Mouse (Mus musculus): Measurements from ENCODE around the gene Gna15.

The Gna15 gene

DNA sequence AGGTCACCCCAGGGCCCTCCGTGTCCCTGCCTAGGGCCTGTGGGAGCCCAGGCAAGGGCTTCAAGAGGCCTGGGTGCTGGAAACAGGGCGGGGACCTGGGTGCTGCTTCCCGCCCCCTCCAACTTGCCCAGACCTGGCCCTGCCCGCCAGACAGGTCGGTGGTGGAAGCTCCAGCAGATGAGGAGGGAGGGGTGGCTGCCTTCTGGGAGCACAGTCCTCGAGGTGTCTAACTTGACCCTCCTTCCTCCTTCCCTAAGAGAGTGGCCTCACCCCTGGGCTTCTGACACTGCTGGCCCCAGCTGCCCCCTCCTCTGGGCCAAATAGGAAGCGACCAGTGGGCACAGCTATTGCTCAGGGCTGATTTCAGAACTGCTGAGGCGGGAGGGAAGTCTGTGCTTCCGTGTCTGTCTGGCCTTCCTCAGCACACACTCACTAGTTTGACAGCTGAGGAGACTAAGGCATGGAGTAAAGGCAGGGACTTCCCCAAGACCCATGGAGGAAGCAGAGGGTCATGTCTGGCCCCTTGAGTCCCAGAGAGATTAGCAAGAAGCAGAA, at the start of gene Gna15:
Gna15 (minus strand) TSS at position 175 of the 555 bp plus-strand sequence.
- DNase-seq: peak; percentile 64 to 69

DNA sequence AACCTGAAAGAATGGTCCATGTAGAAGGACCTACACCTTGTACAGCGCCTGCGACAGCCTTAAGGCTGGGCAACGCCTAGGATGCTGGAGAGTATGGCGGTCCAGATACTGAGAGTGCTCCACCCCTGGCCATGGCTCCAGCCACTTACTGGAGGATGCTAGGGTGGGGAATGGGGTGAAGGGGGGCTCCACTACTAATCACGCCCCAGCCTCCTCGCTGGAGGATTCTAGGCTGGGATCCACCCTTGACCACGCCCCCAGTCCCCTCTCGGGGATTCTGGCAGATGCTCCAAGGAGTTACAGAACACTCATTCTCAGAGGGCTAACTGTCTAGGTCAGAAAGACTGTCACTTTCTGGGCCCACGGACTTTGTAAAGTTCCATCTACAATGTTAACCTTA, 49.0 kb upstream of the Gna15 start:
- peak; percentile 55 to 73 for DNase-seq

DNA sequence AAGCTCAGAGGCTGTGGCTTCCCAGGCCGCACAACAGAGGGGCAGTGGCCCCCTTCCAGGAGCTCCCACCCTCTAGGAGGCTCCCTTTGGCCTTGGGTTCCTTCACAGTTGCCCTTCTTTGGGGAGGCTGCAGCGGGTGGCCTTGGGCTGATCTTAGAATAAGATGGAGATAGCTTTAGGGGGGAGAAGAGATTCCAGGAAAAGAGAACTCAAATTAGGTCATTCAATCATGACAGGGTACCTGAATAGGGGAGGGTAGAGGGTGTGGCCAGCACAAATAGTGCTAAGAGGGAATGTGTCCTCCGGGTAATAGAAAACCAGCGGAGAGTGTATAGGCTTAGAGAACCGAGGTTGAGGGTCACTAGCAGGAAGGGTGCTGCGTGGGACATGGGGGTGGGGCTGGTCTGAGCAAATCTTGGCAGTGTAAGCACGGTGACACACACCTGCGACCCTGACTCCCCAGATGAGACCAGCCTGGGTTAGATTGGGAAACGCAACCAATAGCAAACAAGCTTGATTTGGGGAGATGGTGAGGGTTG, 48.2 kb upstream of the Gna15 start:
- DNase-seq: no peak

DNA sequence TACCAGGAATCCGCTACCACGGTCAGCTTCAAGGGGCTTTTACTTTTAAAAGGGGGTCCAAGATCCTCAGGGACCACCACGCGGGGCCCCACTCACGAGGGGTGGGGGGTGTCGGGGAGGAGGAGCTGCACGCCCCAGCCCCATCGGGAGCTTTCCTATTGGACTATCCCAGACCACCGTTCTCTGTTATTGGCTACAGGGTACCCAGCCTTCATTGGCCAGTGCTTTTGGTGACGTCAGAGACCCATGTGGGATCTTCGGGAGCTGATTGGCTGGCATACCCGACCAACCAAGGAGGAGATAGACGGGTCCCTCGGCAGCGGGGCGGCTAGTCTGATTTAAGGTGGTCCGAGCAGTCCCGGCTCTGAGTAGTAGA, 47.5 kb upstream of the Gna15 start:
- DNase-seq: peak; percentile 99

DNA sequence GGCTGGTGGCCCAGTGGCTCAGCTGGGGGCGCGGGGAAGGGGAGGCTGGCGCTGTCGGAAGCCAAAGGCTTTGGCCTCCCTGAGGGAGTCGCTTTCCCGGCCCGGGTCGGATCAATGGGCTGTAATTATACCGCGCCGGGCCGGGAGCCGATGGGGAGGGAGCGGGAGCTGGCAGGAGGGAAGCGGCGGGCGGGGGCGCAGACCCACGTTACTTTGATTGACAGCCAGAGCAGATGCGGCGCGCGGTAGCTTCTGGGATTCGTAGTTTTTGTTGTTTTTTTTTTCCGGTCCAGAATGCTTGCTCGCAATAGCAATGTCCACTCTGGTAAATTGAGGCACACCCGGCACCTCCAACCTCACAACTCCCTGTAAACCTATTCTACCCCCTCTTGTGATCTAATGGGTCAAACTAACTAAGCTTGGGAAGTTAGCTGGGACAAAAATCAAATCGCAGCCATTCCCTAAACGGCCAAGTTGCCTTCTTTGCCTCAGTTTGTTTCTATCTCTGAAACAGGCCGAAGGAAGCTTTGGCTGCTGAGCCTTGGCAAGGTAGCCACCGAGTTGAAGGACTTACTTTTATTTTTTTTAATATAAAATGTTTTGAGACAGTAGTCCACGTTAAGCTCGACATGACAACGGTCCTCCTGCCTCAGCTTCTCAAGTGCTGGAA, 46.9 kb upstream of the Gna15 start:
- peak; percentile 94 to 97 for DNase-seq

DNA sequence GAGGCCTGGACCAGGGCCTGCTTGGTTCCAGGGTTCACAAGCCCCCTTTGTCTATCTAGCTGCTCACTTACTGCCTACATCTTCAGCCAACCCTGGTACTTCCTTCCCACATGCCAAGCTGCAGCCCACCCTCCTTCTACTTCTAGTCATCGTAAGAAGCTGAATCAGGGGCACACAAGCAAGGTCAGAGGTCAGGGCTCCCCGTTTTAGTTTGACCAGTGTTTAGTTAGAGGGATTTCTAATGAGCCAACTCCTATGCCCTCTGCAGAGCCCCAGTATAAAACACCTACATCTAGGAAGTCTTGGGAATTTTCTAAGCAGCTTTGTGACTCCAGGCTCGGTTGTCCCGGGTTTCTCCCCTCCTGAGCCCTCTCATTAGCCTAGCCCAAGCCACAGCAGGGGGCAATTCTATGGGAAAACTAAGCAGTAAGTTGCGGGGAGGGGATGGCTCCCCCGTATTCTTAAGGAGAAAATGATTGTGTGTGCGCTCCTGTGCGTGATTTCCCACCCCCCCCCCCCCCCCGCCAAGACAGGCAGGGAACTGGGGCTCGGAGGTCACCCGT, 46.3 kb upstream of the Gna15 start:
- no peak for DNase-seq

DNA sequence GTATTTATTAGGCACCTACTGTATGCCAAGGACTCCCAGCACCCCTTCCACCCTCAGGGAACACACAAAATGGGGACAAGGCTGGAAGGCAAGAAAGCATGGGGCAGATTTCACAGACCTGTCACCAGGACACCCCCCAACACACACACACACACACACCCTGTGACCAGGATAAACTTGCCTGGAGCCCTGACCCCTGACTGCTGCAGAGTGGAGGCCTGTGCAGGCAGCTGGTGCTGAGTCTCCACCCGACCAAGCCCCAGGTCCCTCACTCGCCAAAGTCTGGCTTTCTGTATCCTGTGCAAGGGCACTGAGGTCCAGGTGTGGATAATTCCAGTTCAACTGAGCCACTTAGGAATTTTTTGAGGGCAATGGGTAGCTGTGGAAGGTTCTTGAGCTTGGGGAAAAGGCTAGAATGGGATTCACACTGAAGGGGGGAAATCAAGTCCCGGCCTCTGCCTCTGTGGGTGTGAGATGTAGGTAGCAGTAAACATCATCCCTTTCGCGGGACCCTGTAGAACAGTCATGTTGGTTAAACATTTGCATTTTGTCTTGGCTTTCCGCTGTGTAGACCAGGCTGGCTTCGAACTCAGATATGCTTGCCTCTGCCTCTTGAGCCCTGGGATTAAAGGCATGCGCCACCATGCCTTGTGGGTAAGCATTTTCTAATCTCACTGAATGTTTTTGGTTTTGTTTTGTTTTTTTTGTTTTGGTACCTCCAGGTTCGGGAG, 45.6 kb upstream of the Gna15 start:
- peak in 1 of 2 experiments; percentile 27 for DNase-seq

DNA sequence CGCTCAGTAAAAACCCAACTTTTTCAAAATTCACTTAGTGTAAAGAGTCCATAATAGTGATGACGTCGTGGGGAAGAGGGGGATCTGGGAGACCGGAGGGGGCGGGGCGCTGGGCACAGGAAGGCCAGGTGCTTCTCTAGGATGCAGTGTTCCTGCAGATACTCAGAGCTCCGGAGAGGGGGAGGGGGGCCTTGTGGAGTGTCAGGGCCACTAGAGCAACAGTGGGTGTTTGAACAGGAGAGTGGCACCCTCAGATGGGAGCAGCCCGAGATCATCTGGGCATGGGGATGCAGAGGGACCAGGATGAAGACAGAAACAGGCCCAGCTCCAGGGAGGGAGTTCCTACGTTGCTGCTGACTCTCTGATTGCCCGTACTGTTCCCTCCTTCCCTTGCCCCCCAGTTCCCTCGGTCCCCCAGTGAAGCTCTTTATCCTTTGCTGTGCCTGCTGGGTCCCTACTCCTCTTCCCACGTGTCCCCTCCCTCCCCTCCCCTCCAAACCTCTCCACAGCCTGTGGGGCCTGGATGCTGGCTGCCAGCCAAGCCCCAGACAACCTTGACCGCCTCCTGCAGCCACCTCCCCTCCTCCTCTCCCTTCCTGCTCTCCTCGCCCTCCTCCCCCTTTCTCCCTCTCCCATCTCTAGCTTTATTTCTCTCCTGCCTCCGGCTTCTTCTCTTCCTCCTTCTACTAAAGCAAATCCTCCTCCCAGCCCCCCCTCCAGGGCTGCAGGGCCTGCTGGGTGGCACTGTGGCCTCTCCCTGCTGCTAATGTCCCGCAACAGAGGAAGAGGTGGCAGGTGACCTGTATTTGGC, 44.6 kb upstream of the Gna15 start:
- peak; percentile 48 to 77 for DNase-seq

DNA sequence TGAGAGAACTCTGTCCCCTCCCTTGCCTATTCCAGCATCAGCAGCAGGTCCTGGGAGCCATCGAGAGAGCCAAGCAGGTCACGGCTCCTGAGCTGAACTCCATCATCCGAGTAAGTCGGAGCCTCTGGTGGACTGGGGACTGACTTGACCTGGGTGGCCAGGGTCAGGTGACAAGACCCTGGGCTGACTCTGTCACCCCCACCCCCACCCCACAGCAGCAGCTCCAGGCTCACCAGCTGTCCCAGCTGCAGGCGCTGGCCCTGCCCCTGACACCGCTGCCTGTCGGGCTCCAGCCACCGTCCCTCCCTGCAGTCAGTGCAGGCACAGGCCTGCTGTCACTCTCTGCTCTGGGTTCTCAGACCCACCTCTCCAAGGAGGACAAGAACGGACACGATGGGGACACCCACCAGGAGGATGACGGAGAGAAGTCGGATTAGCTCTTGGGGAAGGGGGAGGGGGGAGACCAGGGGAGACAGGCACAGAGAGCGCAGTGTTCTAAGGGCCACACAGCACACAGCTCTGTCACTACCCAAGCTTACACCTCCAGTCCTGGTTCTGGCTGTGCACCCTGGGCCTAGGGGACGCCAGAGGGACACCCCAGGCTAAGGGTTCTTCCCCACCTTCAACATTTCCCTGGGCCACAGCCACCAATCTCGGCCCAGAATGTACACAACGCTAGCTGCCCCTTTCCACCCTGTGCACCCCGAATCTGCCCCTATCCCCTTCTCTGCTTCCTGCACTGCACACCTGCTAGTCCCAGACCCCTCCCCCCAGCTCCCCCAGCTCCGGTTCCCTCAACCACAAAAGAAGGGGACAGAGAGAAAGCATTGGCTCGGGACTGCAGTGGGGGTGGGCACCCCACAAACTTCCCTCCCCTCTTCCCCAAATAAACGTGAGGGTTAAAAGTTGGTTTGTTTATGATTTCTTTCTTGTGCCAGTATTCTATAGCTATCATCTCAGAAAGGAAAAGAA, 41.5 kb upstream of the Gna15 start:
- no peak for DNase-seq

DNA sequence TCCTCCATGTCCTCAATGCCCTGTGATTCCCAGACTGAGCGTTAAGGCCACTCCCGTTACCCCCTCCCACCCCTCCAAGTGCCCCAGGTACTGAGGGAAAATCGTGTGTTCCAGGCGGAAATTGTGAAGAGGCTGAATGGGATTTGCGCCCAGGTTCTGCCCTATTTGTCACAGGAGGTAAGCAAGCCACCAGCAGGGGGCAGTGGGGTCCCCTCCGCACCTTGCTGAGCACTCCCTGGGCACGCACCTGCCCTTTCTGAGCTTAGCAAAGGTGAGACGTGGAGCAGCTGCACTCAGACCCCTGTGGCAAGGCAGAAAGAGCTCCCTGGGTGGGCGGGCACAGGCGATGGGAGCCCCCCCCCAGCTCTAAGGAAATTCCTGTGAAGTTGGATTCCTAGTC, 40.7 kb upstream of the Gna15 start:
- peak; percentile 68 to 71 for DNase-seq

DNA sequence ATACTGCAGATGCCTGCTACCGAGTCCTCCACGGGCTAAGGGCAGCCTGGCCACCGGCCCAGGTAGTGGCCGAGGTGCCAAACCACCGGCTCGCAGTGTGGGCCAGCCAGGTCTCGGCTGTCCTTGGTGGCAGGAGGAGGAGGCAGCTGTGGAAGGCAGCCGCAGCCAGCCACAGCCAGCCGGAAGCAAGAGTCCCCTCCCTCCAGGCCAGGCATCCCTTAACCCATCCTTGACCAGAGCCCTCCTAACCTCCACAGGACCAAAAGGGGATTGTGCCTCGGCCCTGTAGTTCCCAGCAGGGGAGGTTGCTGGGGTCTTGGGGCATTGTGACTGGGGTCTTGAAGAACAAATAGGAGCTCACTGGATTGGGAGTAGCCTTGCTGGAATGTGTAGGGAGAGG, 40.2 kb upstream of the Gna15 start:
- DNase-seq: peak; percentile 69 to 82

DNA sequence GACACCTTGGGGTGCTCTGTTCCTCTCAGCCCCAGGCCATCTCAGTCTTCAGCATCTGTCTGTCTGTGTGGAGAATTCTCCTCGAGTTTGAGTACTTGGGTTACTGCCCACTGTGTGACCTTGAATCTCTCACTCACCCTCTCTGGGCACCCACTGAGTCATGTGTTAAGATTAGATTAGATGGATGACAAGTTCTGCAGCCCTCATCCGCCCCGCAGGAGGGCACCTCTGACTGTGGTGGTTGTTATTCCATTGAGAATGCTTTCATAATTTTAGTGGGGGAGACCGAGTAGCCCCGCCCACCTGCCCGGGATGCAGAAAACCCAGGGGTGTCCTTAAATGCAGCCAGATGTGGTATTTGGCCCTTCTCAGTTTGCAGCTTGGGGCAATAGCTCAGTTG, 39.5 kb upstream of the Gna15 start:
- no peak for DNase-seq

DNA sequence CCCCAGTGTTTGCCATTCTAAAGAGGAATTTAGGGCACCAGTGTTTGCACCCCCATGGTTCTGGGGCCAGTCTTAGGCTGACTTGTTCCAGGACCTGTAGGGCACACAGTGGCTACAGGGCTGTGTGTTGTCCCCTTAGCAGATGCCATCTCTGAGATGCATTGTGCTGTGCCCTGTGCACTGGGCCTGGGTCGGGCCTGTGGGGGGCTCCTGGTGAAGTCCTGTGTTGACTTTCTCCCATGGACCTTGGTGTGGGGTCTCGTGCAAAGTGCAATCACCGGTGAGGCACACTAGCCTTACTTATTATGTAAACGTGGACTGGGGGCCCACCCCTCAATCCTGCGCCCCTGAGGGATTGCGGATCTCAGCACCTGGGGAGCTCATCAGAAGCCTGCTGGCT, 38.4 kb upstream of the Gna15 start:
- no peak for DNase-seq

DNA sequence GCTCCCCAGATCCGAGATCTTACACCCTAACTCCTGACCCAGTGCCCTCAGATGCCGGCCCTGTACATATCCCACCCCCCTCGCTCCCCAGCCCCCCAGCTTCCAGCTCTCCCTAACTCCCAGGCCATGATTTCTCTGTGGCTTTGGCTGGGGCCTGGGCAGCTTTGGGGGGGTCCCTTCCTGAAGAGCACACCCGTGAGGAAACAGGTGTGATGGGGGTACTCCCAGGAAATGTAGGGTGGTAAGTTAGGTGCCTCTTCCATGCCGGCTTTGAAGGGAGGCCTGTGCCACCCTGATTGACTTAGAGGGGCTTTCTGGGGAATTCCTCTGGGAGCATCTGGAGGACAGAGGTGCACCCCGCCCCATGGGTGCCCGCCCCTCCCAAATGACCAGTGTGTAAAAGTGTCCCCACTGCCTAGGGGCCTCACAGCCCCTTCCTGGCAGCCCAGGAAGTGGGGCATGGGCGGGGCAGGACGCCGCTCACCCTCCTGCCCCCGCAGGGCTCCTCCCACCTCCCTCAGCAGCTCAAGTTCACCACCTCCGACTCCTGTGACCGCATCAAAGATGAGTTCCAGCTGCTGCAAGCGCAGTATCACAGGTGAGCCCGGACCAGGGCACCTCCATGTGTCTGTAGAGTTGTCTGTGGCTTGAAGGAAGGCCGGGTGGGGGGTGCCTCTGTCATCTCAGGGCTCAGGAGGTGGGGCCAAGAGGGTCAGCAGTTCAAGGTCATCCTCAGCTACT, 36.9 kb upstream of the Gna15 start:
- DNase-seq: peak; percentile 65 to 77

DNA sequence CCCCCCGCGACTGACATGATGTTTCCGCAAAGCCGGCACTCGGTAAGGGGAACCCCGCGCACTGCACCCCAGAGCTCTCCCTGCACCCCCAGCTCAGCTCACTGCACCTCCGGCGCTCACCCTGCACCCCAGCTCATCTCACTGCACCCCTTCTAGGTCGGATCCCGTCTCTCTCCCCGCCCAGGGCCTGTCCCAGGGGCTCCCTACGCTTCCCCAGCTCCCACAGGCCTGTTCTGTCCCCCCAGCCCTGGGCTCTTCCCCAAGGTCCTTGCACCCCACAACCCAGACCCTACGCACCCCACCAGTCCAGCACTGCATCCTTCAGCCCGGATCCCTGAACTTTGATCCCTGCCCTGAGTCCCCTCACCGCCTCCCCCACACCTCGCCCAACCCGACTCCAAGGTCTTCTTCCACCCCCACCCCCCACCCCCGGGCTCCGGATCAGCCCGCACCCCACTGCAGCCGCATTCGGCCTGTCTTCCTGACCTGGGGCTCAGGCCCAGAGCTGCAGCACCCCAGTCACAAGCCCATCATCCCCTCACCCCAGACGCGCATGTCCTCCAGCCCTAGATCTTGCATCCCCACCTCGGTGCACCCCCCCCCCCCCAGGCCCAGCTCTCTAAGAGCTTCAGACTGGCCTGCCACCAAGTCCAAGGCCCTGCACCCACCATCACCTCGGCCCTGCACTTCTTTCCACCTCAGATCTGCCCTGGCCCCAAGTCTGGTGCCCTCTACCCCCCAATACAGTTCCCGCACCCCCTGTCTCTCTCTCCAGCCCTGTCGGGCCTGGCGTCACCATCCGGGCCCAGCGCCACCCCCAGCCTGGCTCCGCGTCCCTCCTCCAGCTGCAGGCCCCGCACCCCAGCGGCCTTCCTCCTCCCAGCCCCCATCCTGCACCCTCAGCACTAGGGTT, 35.9 kb upstream of the Gna15 start:
- DNase-seq: peak; percentile 81 to 84

DNA sequence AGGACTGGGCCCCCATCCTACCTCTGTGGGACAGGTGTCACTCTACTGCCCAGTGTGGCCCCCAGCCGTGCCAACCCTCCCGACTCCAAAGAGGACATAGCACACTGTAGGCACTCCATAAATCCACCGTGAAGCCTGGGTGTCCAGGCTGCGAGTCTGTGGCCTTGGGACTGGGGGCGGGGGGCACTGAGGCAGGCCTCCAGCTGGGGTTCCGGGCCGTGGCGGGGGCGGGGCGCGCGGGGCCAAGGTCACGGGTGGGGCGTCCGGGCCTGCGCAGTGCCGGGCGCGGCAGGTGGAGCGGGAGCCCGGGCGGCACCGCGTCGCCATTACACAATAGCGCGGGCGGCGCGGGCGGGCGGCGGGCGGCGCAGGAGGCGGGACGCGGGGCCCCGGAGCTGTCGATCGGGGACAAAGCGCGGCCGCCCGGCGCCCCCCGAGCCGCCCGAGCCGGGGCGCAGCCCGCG, 35.2 kb upstream of the Gna15 start, which contains the start of gene Aes:
Aes (plus strand) TSS at position 326 of the 464 bp plus-strand sequence.
- DNase-seq: peak; percentile 86 to 90

DNA sequence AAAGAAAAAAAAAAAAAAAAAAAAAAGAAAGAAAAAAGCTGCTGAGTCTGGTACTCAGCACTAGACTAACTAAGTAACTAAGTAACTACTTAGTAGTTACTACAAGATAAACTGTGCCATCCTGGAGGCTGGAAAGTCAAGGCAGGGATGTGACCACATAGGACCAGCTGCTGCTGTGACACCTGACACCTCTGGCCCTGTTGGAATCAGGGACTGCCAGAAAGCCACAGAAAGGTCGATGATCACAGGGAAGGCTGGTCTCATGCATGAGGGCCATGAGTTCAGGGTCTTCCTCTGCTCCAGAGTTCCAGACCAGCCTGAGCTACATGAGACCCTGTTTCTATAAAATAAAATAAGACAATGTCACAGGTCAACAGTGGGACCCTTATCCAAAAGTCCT, 33.5 kb upstream of the Gna15 start:
- DNase-seq: no peak

DNA sequence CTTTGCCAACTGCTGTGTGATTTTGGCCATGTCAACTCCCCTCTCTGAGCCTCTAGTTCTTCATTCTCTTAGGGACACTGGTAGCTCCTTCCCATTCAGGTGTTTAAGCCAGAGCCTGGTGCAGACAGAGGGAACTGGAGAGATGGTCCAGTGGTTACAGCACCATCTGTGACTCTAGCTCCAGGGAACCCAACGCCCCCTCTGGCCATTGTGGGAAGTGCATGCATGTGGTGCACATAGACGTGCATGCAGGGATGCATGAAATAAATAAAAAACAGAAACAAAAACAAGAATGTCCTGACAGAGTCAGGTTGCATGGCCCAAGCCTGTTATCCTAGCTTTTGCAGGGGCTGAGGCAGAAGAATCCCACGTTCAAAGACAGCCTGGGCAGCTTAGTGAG, 32.3 kb upstream of the Gna15 start:
- no peak for DNase-seq

Measured in lung, postnatal 4 days (tissue).